In the genomic region with DNA sequence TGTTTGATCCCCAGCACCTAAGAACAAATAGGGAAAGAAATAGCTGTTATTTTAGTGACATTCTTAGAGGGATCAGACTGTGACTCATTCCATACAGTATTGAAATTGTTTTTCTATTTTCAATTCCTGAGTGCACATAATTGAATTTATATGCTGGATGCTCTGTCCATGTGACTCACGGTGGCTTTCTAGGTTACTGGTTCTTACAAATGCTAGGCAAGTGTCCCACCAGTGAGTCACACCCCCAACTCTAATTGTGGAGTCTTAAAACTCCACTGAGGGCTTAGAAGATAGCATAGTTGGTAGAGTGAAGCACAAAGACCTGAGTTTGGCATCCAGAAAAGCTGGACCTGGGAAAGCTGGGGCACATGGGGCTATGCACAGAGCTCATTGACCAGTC, we compare ENCODE assay signal across 18 mouse cellular contexts. TPM values are rescaled to one million over a fixed set of nuclear protein-coding genes. Genes with fewer than 3 reads are reported as not detected.
"Had no signal": no experiment of that assay in that cellular context is flagged by ENCODE, and none has a peak within 500 bp of the region (broad histone marks: within the 10 kb centered on the region; RNA-seq: fewer than 3 reads in every experiment).

No protein-coding gene starts in this region.

- H3K4me1 ChIP-seq: midbrain, embryonic 13.5 days; midbrain, embryonic 15.5 days; neural tube, embryonic 12.5 days; stomach, embryonic 15.5 days had no signal

- DNase-seq: lung, adult 18-20 months; lung, embryonic 14.5 days; lung, postnatal 14 days; lung, postnatal 36 days; right cerebral cortex, postnatal 25 days; thymus, adult 2 months; thymus, postnatal 25 days; thymus, postnatal 4 days had no signal

- H3K27ac ChIP-seq: macrophage; midbrain, embryonic 13.5 days; midbrain, embryonic 15.5 days; neural tube, embryonic 12.5 days; stomach, embryonic 15.5 days; stomach, postnatal 0 days had no signal

- H3K36me3 ChIP-seq: midbrain, embryonic 13.5 days; midbrain, embryonic 15.5 days; neural tube, embryonic 12.5 days; stomach, embryonic 15.5 days had no signal

- H3K4me3 ChIP-seq: megakaryocyte, embryonic 14.5 days; midbrain, embryonic 13.5 days; midbrain, embryonic 15.5 days; neural tube, embryonic 12.5 days; stomach, embryonic 15.5 days had no signal

- H3K4me2 ChIP-seq: lung, embryonic 14.5 days; midbrain, embryonic 11.5 days; midbrain, embryonic 13.5 days; midbrain, embryonic 15.5 days; neural tube, embryonic 12.5 days; stomach, embryonic 15.5 days had no signal

- H3K9me3 ChIP-seq: megakaryocyte, embryonic 14.5 days; midbrain, embryonic 13.5 days; midbrain, embryonic 15.5 days; neural tube, embryonic 12.5 days; stomach, embryonic 15.5 days had no signal

- H3K27me3 ChIP-seq: midbrain, embryonic 13.5 days; midbrain, embryonic 15.5 days; neural tube, embryonic 12.5 days; stomach, embryonic 15.5 days had no signal

- ATAC-seq: midbrain, embryonic 13.5 days; midbrain, embryonic 15.5 days had no signal

- H3K9ac ChIP-seq: lung, embryonic 14.5 days; midbrain, embryonic 13.5 days; midbrain, embryonic 15.5 days; neural tube, embryonic 12.5 days; stomach, embryonic 15.5 days had no signal

RNA-seq across cellular contexts. Expression of gene Trpv1, which starts 13.4 kb away (rescaled TPM):
- polyA plus RNA-seq: lung, embryonic 14.5 days; macrophage; midbrain, embryonic 11.5 days; neural tube, embryonic 14.5 days; spleen, adult 2 months; stomach, embryonic 15.5 days had no signal
